Mouse (Mus musculus) erythroblast, embryonic 14.5 days (primary cell): Measurements from ENCODE around the gene Zranb2. TPM values are rescaled to one million over a fixed set of nuclear protein-coding genes. Genes with fewer than 3 reads are reported as not detected.

Experiments
- H3K27me3 ChIP-seq: 2 replicates; pipeline ENCODE4 v1.6.1; 2012; ENCODE audit warnings: inconsistent platforms; ENCODE audit not compliant: control insufficient read depth
- H3K36me3 ChIP-seq: 2 replicates; pipeline ENCODE4 v1.6.1; 2012; ENCODE audit warnings: mild to moderate bottlenecking, inconsistent platforms; ENCODE audit not compliant: control insufficient read depth
- H3K4me1 ChIP-seq: 2 replicates; pipeline ENCODE4 v1.6.1; 2012; ENCODE audit warnings: inconsistent platforms; ENCODE audit not compliant: control insufficient read depth
- H3K4me3 ChIP-seq: replicated peaks from 2 replicates; pipeline ENCODE3; 2012; ENCODE audit warnings: moderate library complexity, mild to moderate bottlenecking, inconsistent platforms
- H3K9me3 ChIP-seq: 2 replicates; pipeline ENCODE4 v1.6.1; 2012; ENCODE audit warnings: low read length, inconsistent platforms, mixed read lengths; ENCODE audit not compliant: control insufficient read depth
- GATA1 ChIP-seq: IDR thresholded peaks from 2 replicates; pipeline ENCODE4 v1.6.1; 2012; ENCODE audit warnings: low read length, inconsistent platforms, mixed read lengths
- TAL1 ChIP-seq: IDR thresholded peaks from 3 replicates; pipeline ENCODE4 v1.6.1; 2012; ENCODE audit warnings: low read length, inconsistent platforms, mixed read lengths
- polyA plus RNA-seq: library from polyadenylated mRNA; stranded (reverse); fragments of >175 nt; gene quantifications from 2 replicates; pipeline ENCODE4 v1.2.3, GENCODE M21; 2012

The Zranb2 gene
- polyA plus RNA-seq, 1 experiment, result 1.3 TPM

- H3K4me1 ChIP-seq, result peaks cover 35% of the 10 kb centered on the region
- no peak overlapping the region for H3K4me3 ChIP-seq
- TF ChIP-seq GATA1, result no peak
- TF ChIP-seq TAL1, result no peak
Observed at GRCm38 (mm10) chr3:157576343-157576722, 42.4 kb downstream of the Zranb2 start.

DNA sequence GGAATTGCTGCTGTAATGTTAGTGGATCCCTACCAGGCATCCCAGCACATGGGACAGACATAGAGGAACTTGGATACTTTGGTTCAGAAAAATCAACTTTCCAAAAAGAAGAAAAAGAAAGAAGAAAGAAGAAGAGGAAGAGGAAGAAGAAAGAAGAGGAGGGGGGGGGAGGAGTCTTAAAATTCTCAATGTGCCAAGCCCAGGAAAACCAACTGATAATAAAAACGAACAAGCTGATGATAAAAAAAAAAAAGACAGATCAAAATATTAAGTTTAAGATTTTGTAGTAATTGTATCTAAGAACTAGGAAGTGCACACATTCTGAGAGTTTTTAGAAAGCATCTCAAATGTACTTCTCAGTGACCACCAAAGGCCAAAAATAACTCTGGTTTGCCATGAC, 42.9 kb downstream of the Zranb2 start:
- Histone ChIP-seq H3K36me3 (no peaks in the 10 kb centered on the region), H3K4me3 (no peak overlapping the region), H3K4me1 (peaks cover 36% of the 10 kb centered on the region), H3K27me3 (no peaks in the 10 kb centered on the region), H3K9me3 (no peaks in the 10 kb centered on the region)
- TF ChIP-seq GATA1 (no peak), TAL1 (no peak)

More at GRCm38 (mm10) chr3:157576343-157576722, 42.4 kb downstream of the Zranb2 start:
- Histone ChIP-seq H3K36me3 (no peaks in the 10 kb centered on the region), H3K9me3 (no peaks in the 10 kb centered on the region), H3K27me3 (no peaks in the 10 kb centered on the region)

GRCm38 (mm10) chr3:157578469-157579170, 44.7 kb downstream of the Zranb2 start:
- H3K4me1 ChIP-seq, result peaks cover 36% of the 10 kb centered on the region
- TF ChIP-seq GATA1, result no peak
- no peak for TF ChIP-seq TAL1
- H3K36me3 ChIP-seq, result no peaks in the 10 kb centered on the region
- no peaks in the 10 kb centered on the region for H3K9me3 ChIP-seq
- H3K27me3 ChIP-seq, result no peaks in the 10 kb centered on the region
- H3K4me3 ChIP-seq, result no peak overlapping the region

DNA sequence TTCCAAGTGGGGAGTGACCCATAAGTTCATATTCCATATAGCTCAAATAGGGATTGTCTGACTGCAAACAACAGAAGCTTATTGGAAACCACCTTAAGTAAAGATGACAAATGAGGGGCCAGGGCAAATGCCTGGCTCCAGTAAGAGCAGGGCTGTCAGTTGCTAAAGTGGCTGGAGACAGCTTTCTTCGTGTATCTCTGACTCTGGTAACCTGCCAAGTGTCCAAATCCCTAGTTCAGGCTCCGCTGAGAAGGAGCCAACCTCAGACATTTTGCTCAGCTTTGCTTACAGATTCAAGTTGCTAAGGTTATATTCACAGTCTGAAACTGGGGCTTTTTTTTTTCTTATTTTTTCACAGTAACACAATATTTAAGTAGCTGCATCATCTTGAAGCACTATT, 45.4 kb downstream of the Zranb2 start:
- Histone ChIP-seq H3K4me3 (no peak overlapping the region), H3K36me3 (no peaks in the 10 kb centered on the region), H3K27me3 (no peaks in the 10 kb centered on the region), H3K9me3 (no peaks in the 10 kb centered on the region), H3K4me1 (peaks cover 36% of the 10 kb centered on the region)
- no peak for TF ChIP-seq TAL1
- TF ChIP-seq GATA1, result no peak

DNA sequence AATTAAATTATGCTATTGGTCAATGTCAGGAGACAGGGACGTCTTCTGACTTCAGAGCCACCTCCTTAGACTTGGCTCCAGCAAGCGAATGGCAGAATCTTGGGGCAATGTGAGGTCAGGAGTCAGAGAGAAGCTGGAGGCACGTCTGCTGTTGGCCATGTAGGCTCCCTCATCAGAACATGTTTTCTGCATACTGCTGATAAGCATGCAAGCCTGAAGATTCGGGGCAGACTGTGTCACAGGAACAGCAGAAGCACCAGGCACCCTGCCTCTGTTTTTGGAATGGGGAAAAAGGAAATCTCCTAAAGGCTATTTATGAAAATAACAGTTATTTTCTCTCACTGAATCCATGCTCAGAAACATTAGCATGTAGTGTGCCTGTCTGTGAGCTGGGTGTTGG, 46.3 kb downstream of the Zranb2 start:
- H3K4me1 ChIP-seq, result peaks cover 36% of the 10 kb centered on the region
- no peaks in the 10 kb centered on the region for H3K27me3 ChIP-seq
- no peak overlapping the region for H3K4me3 ChIP-seq
- no peaks in the 10 kb centered on the region for H3K36me3 ChIP-seq
- H3K9me3 ChIP-seq, result no peaks in the 10 kb centered on the region
- TF ChIP-seq TAL1 (no peak), GATA1 (no peak)

DNA sequence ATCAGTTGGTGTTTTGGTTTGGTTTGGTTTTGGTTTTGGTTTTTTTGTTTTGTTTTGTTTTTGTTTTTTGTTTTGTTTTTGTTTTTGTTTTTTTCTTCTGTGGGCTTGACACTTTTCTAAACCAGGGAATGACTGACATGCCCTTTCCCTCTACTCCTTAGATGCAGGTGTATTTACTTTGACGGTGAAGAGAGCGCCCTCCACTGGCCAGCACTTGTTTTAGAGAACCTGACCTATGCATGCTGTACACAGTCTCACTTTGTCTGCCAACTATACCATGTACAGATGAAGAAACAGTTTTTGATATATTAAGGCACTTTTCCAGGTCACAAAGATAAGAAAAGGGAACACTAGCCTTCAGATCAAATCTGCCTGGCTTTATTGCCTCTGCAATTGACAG, 47.8 kb downstream of the Zranb2 start:
- no peaks in the 10 kb centered on the region for H3K9me3 ChIP-seq
- H3K4me1 ChIP-seq, result peaks cover 23% of the 10 kb centered on the region
- H3K27me3 ChIP-seq, result no peaks in the 10 kb centered on the region
- TF ChIP-seq TAL1, result no peak
- no peak for TF ChIP-seq GATA1
- H3K36me3 ChIP-seq, result no peaks in the 10 kb centered on the region
- H3K4me3 ChIP-seq, result no peak overlapping the region

- no peak overlapping the region for H3K4me3 ChIP-seq
- no peaks in the 10 kb centered on the region for H3K27me3 ChIP-seq
- peaks cover 19% of the 10 kb centered on the region for H3K4me1 ChIP-seq
- no peaks in the 10 kb centered on the region for H3K36me3 ChIP-seq
- no peak for TF ChIP-seq TAL1
- TF ChIP-seq GATA1, result no peak
- H3K9me3 ChIP-seq, result no peaks in the 10 kb centered on the region
Observed at GRCm38 (mm10) chr3:157582626-157583405, 48.9 kb downstream of the Zranb2 start.

- no peaks in the 10 kb centered on the region for H3K4me1 ChIP-seq
- H3K9me3 ChIP-seq, result no peaks in the 10 kb centered on the region
- no peak overlapping the region for H3K4me3 ChIP-seq
- TF ChIP-seq GATA1 (no peak), TAL1 (no peak)
- H3K36me3 ChIP-seq, result no peaks in the 10 kb centered on the region
- H3K27me3 ChIP-seq, result no peaks in the 10 kb centered on the region
Observed at GRCm38 (mm10) chr3:157597837-157598379, 63.9 kb downstream of the Zranb2 start.

Other genes with a start within 250 kb of the Zranb2 start
- gene Ptger3, start 32.7 kb downstream of the Zranb2 start, polyA plus RNA-seq, result 0.03 and 0.04 TPM in 2 replicates